Mouse (Mus musculus) bone marrow macrophage, adult 2 months (primary cell): ENCODE results near the gene Gas2l1. TPM values are rescaled to one million over a fixed set of nuclear protein-coding genes. Genes with fewer than 3 reads are reported as not detected.
"Not testable (repeated sequence)": the region's sequence is repeated elsewhere in the genome, so short reads cannot be mapped to it uniquely, and the experiment has no call there.

Experiments used
- H3K27ac ChIP-seq: 2 replicates; pipeline ENCODE4 v1.5.1; 2012; ENCODE audit warnings: low read depth, low read length; ENCODE audit not compliant: insufficient read depth
- H3K4me1 ChIP-seq: 2 replicates; pipeline ENCODE4 v1.6.1; 2012; ENCODE audit warnings: low read length; ENCODE audit not compliant: control insufficient read depth, insufficient read depth
- H3K4me3 ChIP-seq: 2 replicates; pipeline ENCODE4 v1.5.1; 2012; ENCODE audit warnings: mild to moderate bottlenecking, low read length, moderate library complexity; ENCODE audit not compliant: insufficient read depth
- CTCF ChIP-seq: IDR thresholded peaks from 2 replicates; pipeline ENCODE4 v1.5.1; 2012; ENCODE audit warnings: low read depth, mild to moderate bottlenecking, low read length, moderate library complexity
- POLR2A ChIP-seq: IDR thresholded peaks from 2 replicates; pipeline ENCODE4 v1.6.1; 2012; ENCODE audit warnings: mild to moderate bottlenecking, low read depth, low read length, borderline replicate concordance
- polyA plus RNA-seq: library from polyadenylated mRNA; stranded (reverse); fragments of >200 nt; gene quantifications from 2 replicates; pipeline ENCODE4 v1.2.4, GENCODE M21; 2012; ENCODE audit not compliant: missing spikeins, insufficient read depth, insufficient read length

The Gas2l1 gene
- polyA plus RNA-seq, 1 experiment = 44.9 TPM

DNA sequence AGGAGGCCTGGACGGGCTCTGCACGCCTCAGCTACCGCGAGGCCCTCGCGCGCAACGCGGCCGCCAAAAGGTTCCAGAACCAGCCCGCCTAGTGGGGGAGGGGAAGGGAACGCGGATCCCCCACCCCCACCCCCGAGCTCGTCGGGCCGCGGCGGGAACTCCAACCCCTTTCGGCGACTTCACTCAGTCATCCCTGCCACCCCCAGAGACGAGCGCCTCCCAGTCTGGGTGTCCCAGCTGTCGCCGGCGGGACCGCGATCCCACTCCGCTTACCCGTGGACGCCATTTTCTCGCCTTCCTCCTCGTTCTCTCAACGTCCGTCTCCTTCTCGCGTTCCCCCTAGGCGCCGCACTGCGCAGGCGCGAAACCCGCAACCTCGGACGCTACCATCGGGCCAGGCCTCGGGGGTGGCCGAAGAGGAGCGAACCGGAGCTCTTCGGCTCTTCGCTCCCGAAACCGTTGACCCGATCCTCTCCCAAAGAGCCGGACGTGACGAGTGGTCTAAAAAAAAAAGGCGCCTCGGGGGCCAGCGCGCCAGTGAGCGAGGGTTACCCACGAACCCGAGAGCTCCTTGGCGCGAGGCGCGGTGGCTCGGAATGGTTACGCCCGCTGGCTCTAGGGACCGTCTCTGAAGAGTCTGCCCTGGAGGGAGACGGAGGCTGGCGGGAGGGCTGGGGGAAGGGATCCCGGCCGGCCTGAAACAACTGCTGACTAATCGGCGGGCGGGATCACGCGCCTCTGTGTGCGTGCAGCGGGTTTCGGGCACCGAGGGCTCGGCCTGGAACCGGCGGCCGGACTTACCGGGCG, 33.8 kb upstream of the Gas2l1 start, which contains the start of the genes Rhbdd3 and Ewsr1:
Gene Rhbdd3, plus strand, starts transcription at position 191 of the 807 bp plus-strand sequence.
Gene Ewsr1, minus strand, starts transcription at position 531 of the 807 bp plus-strand sequence.
- TF ChIP-seq CTCF (no peak), POLR2A (no peak; the same call in 1 of the 2 replicates)
- Histone ChIP-seq H3K27ac (peak within 1 kb of the TSS; percentile 91), H3K4me1 (peaks cover 23% of the 10 kb centered on the region), H3K4me3 (peak within 1 kb of the TSS; percentile 78)

DNA sequence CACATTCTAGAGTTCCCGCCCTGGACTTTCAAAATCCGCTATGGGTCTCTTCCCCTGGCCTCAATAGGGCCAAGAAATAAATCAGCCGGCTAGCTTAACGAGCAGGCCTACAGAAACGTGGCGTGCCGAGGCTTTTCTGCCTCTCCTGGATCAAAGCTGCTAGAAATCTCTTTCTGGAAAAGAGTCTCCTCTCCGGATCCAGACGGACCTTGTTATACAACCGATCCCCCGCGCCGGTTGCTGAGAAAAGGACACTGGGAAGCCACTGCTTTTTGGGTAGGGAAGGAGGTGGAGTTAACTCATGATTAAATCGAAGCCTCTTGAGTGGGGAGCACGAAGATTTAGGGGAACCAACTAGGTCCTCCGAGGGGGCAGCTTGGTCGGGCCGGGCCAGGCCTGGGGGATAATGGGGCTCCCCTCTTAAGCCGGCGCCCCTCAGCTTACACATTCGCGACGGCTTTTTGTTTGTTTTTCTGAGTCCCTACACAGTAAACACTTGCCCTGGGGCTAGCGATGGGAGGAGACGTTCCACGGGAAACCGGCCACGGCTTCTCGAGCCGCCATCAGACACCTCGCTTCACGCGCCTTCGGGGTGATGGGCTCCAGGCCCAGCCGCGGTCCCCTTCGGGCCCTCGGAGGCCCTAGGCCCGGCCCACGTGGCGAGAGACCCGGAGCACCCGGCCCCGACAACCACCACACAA, 33.1 kb upstream of the Gas2l1 start:
- Histone ChIP-seq H3K4me1 (peaks cover 23% of the 10 kb centered on the region), H3K4me3 (peak overlapping the region; percentile 78), H3K27ac (peak overlapping the region; percentile 91)
- TF ChIP-seq POLR2A = no peak
- TF ChIP-seq CTCF = no peak

DNA sequence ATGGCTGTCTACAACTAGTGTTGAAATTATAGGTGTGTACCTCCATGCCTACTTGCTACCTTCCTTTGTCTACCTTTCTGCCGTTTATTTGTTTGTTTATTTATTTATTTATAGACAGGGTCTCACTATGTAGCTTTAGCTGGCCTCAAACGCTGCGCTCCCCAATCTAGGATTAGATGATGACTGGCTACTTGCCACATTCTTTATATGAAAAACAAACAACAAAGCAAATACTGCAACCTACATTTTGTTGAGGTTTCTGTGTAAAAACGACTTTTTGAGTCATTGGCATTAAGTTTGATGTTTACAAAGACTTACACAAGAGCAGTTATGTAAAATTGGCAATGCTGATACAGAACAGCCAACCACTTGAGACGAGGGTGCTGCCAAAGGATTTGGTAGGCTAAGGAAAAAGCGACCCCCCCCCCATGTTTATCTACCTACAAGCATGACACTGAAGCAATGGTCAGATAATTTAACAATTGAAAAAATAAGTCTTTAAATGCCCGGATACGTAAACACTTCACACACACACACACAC, 31.4 kb upstream of the Gas2l1 start:
- no peak for TF ChIP-seq CTCF
- no peak for TF ChIP-seq POLR2A
- no peak overlapping the region for H3K27ac ChIP-seq
- peak overlapping the region; percentile 78 for H3K4me3 ChIP-seq
- H3K4me1 ChIP-seq = peaks cover 13% of the 10 kb centered on the region

DNA sequence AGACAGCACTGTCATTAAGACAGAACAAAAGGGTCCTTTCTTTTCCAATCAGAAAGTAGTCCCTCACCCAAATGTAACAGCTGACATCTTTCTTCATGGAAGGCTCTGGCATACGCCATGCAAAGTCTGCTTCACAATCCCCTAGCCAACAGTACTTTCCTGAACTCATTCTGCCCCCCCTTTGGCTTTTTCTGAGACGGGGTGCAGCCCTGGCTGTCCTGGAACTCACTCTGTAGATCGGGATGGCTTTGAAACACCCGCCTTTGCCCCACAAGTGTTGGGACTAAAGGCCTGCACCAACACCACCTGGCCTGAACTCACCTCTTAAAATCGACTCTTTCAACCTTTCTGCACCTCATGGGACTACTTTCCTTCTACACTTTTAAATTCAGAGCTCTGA, 30.8 kb upstream of the Gas2l1 start:
- no peak for TF ChIP-seq CTCF
- no peak for TF ChIP-seq POLR2A
- Histone ChIP-seq H3K4me1 (peaks cover 12% of the 10 kb centered on the region), H3K27ac (0 out of 2 replicates have a peak overlapping the region, but pooled peaks have one; percentile 13), H3K4me3 (peak overlapping the region; percentile 18; the same call in 1 of the 2 replicates)

DNA sequence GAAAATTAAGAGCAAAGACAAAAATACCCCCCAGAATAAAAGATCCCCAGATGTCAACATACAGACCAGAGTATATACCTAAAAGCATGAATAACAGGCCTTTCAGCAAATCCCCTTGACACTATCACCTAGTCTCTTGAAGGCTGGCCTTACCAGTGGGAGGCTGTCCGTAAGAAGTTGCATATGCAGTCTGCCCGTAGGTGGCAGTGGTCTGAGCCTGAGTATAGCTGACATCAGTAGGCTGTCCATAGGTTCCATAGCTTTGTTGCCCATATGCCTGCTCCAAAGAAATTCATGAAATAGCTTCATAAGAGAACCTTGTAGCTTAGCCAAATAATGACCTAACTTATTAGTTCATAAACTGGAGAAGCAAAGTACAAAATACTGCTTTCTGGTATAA, 26.6 kb upstream of the Gas2l1 start:
- TF ChIP-seq POLR2A = no peak
- no peak for TF ChIP-seq CTCF

DNA sequence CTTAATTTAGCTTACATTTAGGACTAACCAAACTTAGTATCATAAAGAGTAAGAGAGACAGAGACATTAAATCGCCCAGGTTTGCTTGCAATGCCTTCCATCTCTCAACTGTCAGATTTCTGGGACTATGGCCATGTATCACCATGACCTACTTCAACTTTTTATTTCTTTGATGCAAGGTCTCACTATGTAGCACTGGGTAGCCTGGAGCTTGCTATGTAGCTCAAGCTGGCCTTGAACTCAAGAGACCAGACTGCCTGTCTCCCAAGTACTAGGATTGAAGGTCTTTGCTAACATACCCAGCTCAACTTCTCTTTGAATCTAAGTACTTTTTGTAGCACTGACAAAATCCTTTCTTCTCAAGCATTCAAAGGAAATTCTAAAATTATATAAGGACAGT, 24.0 kb upstream of the Gas2l1 start:
- TF ChIP-seq CTCF (no peak), POLR2A (no peak)
- no peaks in the 10 kb centered on the region for H3K4me1 ChIP-seq
- no peak overlapping the region for H3K4me3 ChIP-seq
- no peak overlapping the region for H3K27ac ChIP-seq

More for the DNA sequence above, 26.6 kb upstream of the Gas2l1 start:
- peaks cover 6% of the 10 kb centered on the region for H3K4me1 ChIP-seq
- H3K4me3 ChIP-seq = no peak overlapping the region
- no peak overlapping the region for H3K27ac ChIP-seq

DNA sequence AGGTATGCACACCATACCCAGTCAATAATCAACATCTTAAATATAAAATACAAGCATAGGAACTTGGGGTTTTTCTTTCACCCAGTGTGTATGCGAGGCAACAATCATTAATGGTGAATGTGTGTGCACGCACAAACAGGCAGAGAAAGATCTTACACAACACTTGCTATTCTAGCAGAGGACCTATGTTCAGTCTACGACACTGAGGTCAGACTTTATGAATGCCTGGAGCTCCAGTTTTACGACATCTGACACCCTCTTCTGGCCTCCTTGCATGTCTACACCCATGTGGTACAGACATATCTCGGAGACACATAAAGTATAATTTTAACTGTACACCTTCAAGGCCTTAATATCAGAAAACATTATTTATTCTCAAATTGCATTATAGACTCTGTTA, 11.7 kb upstream of the Gas2l1 start:
- H3K4me1 ChIP-seq, H3K27ac ChIP-seq, H3K4me3 ChIP-seq: not testable (repeated sequence)

DNA sequence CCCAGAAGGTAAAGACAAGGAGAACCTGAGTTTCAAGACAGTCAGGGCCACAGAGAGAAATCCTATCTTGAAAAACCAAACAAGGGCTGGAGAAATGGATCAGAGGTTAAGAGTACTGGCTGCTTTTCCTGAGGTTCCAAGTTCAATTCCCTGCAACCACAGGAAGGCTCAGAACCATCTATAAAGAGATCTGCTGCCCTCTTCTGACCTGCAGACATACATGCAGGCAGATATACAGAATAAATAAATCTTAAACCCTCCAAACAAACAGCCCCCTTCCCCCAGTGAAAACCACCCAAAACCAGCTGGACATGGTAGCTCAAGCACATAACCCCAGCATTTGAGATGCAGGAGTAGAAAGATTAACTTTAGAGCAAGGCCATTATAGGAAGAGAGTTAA, 10.6 kb upstream of the Gas2l1 start:
- Histone ChIP-seq H3K4me3 (no peak overlapping the region), H3K4me1 (no peaks in the 10 kb centered on the region), H3K27ac (no peak overlapping the region)
- TF ChIP-seq CTCF (no peak), POLR2A (no peak)

DNA sequence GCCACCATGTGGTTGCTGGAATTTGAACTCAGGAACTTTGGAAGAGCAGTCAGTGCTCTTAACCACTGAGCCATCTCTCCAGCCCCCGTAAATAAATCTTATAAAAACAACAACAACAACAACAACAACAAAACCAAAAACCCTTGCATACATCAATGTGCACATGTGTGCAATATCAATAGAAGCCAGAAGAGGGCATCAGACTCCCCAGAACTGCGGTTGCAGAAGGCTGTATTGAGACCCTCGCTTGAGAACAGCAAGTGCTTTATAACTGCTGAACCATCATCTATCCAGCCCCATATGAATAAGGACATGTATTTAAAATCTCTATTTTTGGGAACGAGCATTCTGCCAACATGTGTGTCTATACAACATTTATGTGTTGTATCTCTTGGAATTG, 9.8 kb upstream of the Gas2l1 start:
- Histone ChIP-seq H3K27ac (no peak overlapping the region), H3K4me1 (no peaks in the 10 kb centered on the region), H3K4me3 (no peak overlapping the region)
- TF ChIP-seq CTCF (no peak; the same call in 1 of the 2 replicates), POLR2A (no peak)
